Comparison of ENCODE assay signal across 9 mouse cellular contexts in the genomic region with DNA sequence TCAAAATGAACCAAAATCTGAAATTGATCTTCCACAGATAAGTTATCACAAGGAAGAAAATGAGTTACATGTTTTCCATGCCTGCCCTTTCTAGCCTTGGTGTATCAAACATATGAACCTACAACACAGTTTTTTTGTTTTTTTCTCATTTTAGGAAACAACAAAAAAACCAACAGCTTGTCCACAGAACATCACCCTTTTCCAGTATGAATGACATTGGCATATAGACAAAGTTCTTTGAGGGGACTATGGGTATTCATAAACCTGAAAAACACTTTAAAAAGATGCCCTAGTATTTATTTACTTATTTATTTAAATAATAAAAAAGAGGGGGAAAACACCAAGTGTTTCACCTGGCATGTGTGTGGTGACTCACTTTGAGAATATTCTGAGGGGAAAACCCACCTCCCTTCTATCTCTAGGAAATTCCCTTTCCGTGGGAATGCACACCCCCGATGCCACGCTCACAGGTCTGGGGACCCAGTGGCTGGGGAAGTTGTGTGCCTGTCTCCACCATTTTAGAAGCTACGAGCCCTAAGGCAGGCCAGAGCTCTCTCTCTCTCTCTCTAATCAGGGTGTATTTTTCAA.
"Had no signal": no experiment of that assay in that cellular context is flagged by ENCODE, and none has a peak within 500 bp of the region (broad histone marks: within the 10 kb centered on the region; RNA-seq: fewer than 3 reads in every experiment).

No protein-coding gene starts in this region.

- H3K4me2 ChIP-seq: neural tube, embryonic 13.5 days had no signal

- H3K4me3 ChIP-seq: neural tube, embryonic 13.5 days had no signal

- DNase-seq: kidney, adult 18-20 months; kidney, postnatal 14 days; lung, adult 18-20 months; retina, postnatal 1 day; spleen, adult 18-20 months; thymus, adult 2 months; thymus, postnatal 25 days had no signal

- H3K9me3 ChIP-seq: neural tube, embryonic 13.5 days had no signal

- H3K36me3 ChIP-seq: neural tube, embryonic 13.5 days had no signal

- H3K27ac ChIP-seq: liver, embryonic 14.5 days; neural tube, embryonic 13.5 days had no signal

- H3K9ac ChIP-seq: liver, embryonic 14.5 days; neural tube, embryonic 13.5 days had no signal
